Mouse (Mus musculus) CH12F3 (cell line): ENCODE data around the gene Kctd21.

Experiments
- in situ Hi-C: fragments of 300-500 bp; cut with MboI; formaldehyde crosslinking; loops from 2 replicates; pipeline ENCODE4 v1.14.3; 2020; ENCODE audit warnings: low sequenced_read_pairs

The Kctd21 gene

GRCm38 (mm10) chr7:97383496-97384132 lies 51.5 kb downstream of the Kctd21 start:
- in situ Hi-C loops: no loop called here

GRCm38 (mm10) chr7:97386106-97386805 lies 54.1 kb downstream of the Kctd21 start:
- in situ Hi-C loops: no loop called here

- in situ Hi-C loops: no loop called here
Observed at GRCm38 (mm10) chr7:97386806-97387370, 54.8 kb downstream of the Kctd21 start.

- in situ Hi-C loops: no loop called here
Observed at GRCm38 (mm10) chr7:97387561-97388147, 55.5 kb downstream of the Kctd21 start.

- in situ Hi-C loops: no loop called here
Observed at GRCm38 (mm10) chr7:97388541-97388940, 56.4 kb downstream of the Kctd21 start.

GRCm38 (mm10) chr7:97391293-97392078 lies 59.4 kb downstream of the Kctd21 start:
- in situ Hi-C loops: no loop called here

- in situ Hi-C loops: no loop called here
Observed at GRCm38 (mm10) chr7:97392079-97392445, 59.9 kb downstream of the Kctd21 start.

GRCm38 (mm10) chr7:97394375-97394774 lies 62.2 kb downstream of the Kctd21 start:
- in situ Hi-C loops: no loop called here

- in situ Hi-C loops: no loop called here
Observed at GRCm38 (mm10) chr7:97398943-97399342, 66.8 kb downstream of the Kctd21 start.
